Mouse (Mus musculus) intestine, embryonic 14.5 days (tissue): ENCODE results near the gene Zbtb7b. TPM values are rescaled to one million over a fixed set of nuclear protein-coding genes. Genes with fewer than 3 reads are reported as not detected.
A peak's percentile ranks its signal among the peaks of the same experiment; 100 is the strongest.

ENCODE experiments used
- ATAC-seq: fragments of 200-750 bp; cut with Nextera tagmentation; replicated peaks from 2 replicates; pipeline ENCODE4 v1.8.0; 2017; ENCODE audit warnings: low read depth, moderate number of reproducible peaks, moderate TSS enrichment, moderate library complexity; ENCODE audit not compliant: low FRiP score, low TSS enrichment
- DNase-seq: peaks from one replicate; pipeline ENCODE4 v3.0.0-alpha.2; 2018; ENCODE audit warnings: low spot score
- H3K27ac ChIP-seq: fragments of 300-500 bp; sonication (generic); 2 replicates; pipeline ENCODE4 v1.5.1; 2014; ENCODE audit warnings: low read depth, mild to moderate bottlenecking, control low read depth
- H3K27me3 ChIP-seq: fragments of 300-500 bp; sonication (generic); replicated peaks from 2 replicates; pipeline ENCODE4 v1.6.1; 2014; ENCODE audit warnings: low read length, control low read depth; ENCODE audit not compliant: control insufficient read depth, insufficient read depth
- H3K36me3 ChIP-seq: fragments of 300-500 bp; sonication (generic); 2 replicates; pipeline ENCODE4 v1.6.1; 2014; ENCODE audit warnings: low read length, control low read depth; ENCODE audit not compliant: control insufficient read depth, insufficient read depth
- H3K4me1 ChIP-seq: fragments of 300-500 bp; sonication (generic); replicated peaks from 2 replicates; pipeline ENCODE4 v1.6.1; 2014; ENCODE audit warnings: low read length, control low read depth, mixed read lengths; ENCODE audit not compliant: control insufficient read depth, insufficient read depth
- H3K4me2 ChIP-seq: fragments of 300-500 bp; sonication (generic); 2 replicates; pipeline ENCODE4 v1.6.1; 2014; ENCODE audit warnings: low read length
- H3K4me3 ChIP-seq: fragments of 300-500 bp; sonication (generic); 2 replicates; pipeline ENCODE4 v1.5.1; 2014; ENCODE audit warnings: low read depth, low read length, control low read depth, mixed read lengths
- H3K9ac ChIP-seq: fragments of 300-500 bp; sonication (generic); 2 replicates; pipeline ENCODE4 v1.6.1; 2014; ENCODE audit warnings: mild to moderate bottlenecking, low read length
- H3K9me3 ChIP-seq: fragments of 300-500 bp; sonication (generic); 2 replicates; pipeline ENCODE4 v1.6.1; 2016; ENCODE audit warnings: low read length, control low read depth; ENCODE audit not compliant: control insufficient read depth
- WGBS: fragments of 180-500 bp; shearing (Covaris S2); extraction: QIAGEN DNeasy Blood & Tissue Kit; methylation state at CpG from one replicate; pipeline ENCODE4 v1.1.7; 2014; 5-methylcytosine and 5-hydroxymethylcytosine counted together
- polyA plus RNA-seq: library from polyadenylated mRNA; unstranded; fragments of >200 nt; fragmentation: Nextera tagmentation; extraction: Ambion mirVana; gene quantifications from 2 replicates; pipeline ENCODE4 v1.2.1, GENCODE M21; 2014

Gene Zbtb7b
- polyA plus RNA-seq, 1 experiment from 2014 or later, result 4.7 TPM

GRCm38 (mm10) chr3:89359630-89360029, 34.9 kb downstream of the Zbtb7b start:
- Histone ChIP-seq H3K27me3 (no peaks in the 10 kb centered on the region), H3K4me2 (no peak overlapping the region), H3K4me3 (no peak overlapping the region), H3K36me3 (no peaks in the 10 kb centered on the region), H3K9me3 (no peaks in the 10 kb centered on the region), H3K4me1 (no peaks in the 10 kb centered on the region; the same call in 1 of the 2 replicates), H3K9ac (no peak overlapping the region), H3K27ac (no peak overlapping the region)
- DNase-seq (no peak), ATAC-seq (no peak)
- WGBS, result 53% methylated on average over 6 of the region's 6 CpGs

GRCm38 (mm10) chr3:89356029-89356428, 38.5 kb downstream of the Zbtb7b start:
- H3K27me3 ChIP-seq, result no peaks in the 10 kb centered on the region
- H3K4me2 ChIP-seq, result no peak overlapping the region
- 73% methylated on average over 9 of the region's 9 CpGs for WGBS
- H3K27ac ChIP-seq, result no peak overlapping the region
- H3K4me3 ChIP-seq, result no peak overlapping the region
- no peak overlapping the region for H3K9ac ChIP-seq
- DNase-seq, result no peak
- H3K9me3 ChIP-seq, result no peaks in the 10 kb centered on the region
- no peak for ATAC-seq
- no peaks in the 10 kb centered on the region for H3K4me1 ChIP-seq
- H3K36me3 ChIP-seq, result no peaks in the 10 kb centered on the region

GRCm38 (mm10) chr3:89355512-89355902, 39.1 kb downstream of the Zbtb7b start:
- no peak overlapping the region for H3K4me2 ChIP-seq

GRCm38 (mm10) chr3:89354816-89355511, 39.6 kb downstream of the Zbtb7b start:
- H3K4me2 ChIP-seq, result no peak overlapping the region
- no peak overlapping the region for H3K9ac ChIP-seq
- no peaks in the 10 kb centered on the region for H3K36me3 ChIP-seq
- H3K9me3 ChIP-seq, result no peaks in the 10 kb centered on the region
- no peak overlapping the region for H3K27ac ChIP-seq
- DNase-seq (peak; percentile 97), ATAC-seq (peak; percentile 42)
- no peak overlapping the region for H3K4me3 ChIP-seq
- 15% methylated on average over 5 of the region's 5 CpGs for WGBS
- H3K27me3 ChIP-seq, result peaks cover 7% of the 10 kb centered on the region; the same call in 1 of the 2 replicates
- H3K4me1 ChIP-seq, result peaks cover 7% of the 10 kb centered on the region; the same call in 1 of the 2 replicates

More at GRCm38 (mm10) chr3:89355512-89355902, 39.1 kb downstream of the Zbtb7b start:
- DNase-seq (no peak), ATAC-seq (no peak)
- no peak overlapping the region for H3K9ac ChIP-seq
- H3K4me1 ChIP-seq, result peaks cover 3% of the 10 kb centered on the region; the same call in 1 of the 2 replicates
- H3K27ac ChIP-seq, result no peak overlapping the region
- peaks cover 3% of the 10 kb centered on the region; the same call in 1 of the 2 replicates for H3K27me3 ChIP-seq
- H3K4me3 ChIP-seq, result no peak overlapping the region
- no peaks in the 10 kb centered on the region for H3K9me3 ChIP-seq
- no peaks in the 10 kb centered on the region for H3K36me3 ChIP-seq
- 71% methylated on average over 6 of the region's 6 CpGs for WGBS

GRCm38 (mm10) chr3:89351271-89351670, 43.3 kb downstream of the Zbtb7b start:
- Histone ChIP-seq H3K9ac (no peak overlapping the region), H3K36me3 (0 out of 2 replicates have a peak, but pooled peaks cover 5% of the 10 kb centered on the region), H3K4me2 (no peak overlapping the region), H3K9me3 (no peaks in the 10 kb centered on the region), H3K4me1 (peaks cover 13% of the 10 kb centered on the region), H3K4me3 (no peak overlapping the region), H3K27ac (no peak overlapping the region), H3K27me3 (peaks cover 7% of the 10 kb centered on the region; the same call in 1 of the 2 replicates)
- 63% methylated on average over 5 of the region's 5 CpGs for WGBS
- DNase-seq, result no peak
- ATAC-seq, result no peak

GRCm38 (mm10) chr3:89349869-89350501, 44.6 kb downstream of the Zbtb7b start, which contains the start of gene Adam15:
Gene Adam15 (minus strand): TSS chr3:89349996.
- WGBS, result under 1% methylated on average over 59 of the region's 59 CpGs
- H3K27ac ChIP-seq, result 0 out of 2 replicates have a peak within 1 kb of the TSS, but pooled peaks have one; percentile 27
- peaks cover 7% of the 10 kb centered on the region; the same call in 1 of the 2 replicates for H3K27me3 ChIP-seq
- H3K4me2 ChIP-seq, result peak within 1 kb of the TSS; percentile 99
- H3K4me1 ChIP-seq, result peaks cover 13% of the 10 kb centered on the region
- peak within 1 kb of the TSS; percentile 63 for H3K4me3 ChIP-seq
- peaks cover 15% of the 10 kb centered on the region for H3K36me3 ChIP-seq
- ATAC-seq, result peak; percentile 92
- DNase-seq, result peak; percentile 96
- H3K9me3 ChIP-seq, result no peaks in the 10 kb centered on the region
- H3K9ac ChIP-seq, result peak within 1 kb of the TSS; percentile 48

- H3K4me3 ChIP-seq, result peak overlapping the region; percentile 63
- peaks cover 7% of the 10 kb centered on the region; the same call in 1 of the 2 replicates for H3K27me3 ChIP-seq
- H3K4me2 ChIP-seq, result peak overlapping the region; percentile 99
- H3K9me3 ChIP-seq, result no peaks in the 10 kb centered on the region
- DNase-seq (no peak), ATAC-seq (peak; percentile 10; the same call in 1 of the 2 replicates)
- H3K9ac ChIP-seq, result peak overlapping the region; percentile 41
- H3K36me3 ChIP-seq, result peaks cover 16% of the 10 kb centered on the region
- peaks cover 13% of the 10 kb centered on the region for H3K4me1 ChIP-seq
- H3K27ac ChIP-seq, result 0 out of 2 replicates have a peak overlapping the region, but pooled peaks have one; percentile 27
- WGBS, result 2% methylated on average over 38 of the region's 38 CpGs
These were observed 45.4 kb downstream of the Zbtb7b start for GRCm38 (mm10) chr3:89348911-89349868.

- peaks cover 17% of the 10 kb centered on the region for H3K36me3 ChIP-seq
- no peak for DNase-seq
- H3K4me2 ChIP-seq, result no peak overlapping the region
- peaks cover 7% of the 10 kb centered on the region; the same call in 1 of the 2 replicates for H3K27me3 ChIP-seq
- H3K4me1 ChIP-seq, result peaks cover 13% of the 10 kb centered on the region
- no peak for ATAC-seq
- H3K9ac ChIP-seq, result no peak overlapping the region
- WGBS, result 74% methylated on average over 1 of the region's 1 CpGs
- H3K27ac ChIP-seq, result no peak overlapping the region
- H3K9me3 ChIP-seq, result no peaks in the 10 kb centered on the region
- H3K4me3 ChIP-seq, result no peak overlapping the region
These were observed 46.7 kb downstream of the Zbtb7b start for GRCm38 (mm10) chr3:89347916-89348315.
